Mouse (Mus musculus) kidney, adult 2 months (tissue): ENCODE results near the gene Aurka.

Experiments
- CTCF ChIP-seq: fragments of 200-500 bp; conservative IDR thresholded peaks from 2 replicates; pipeline ENCODE4 v1.5.1; 2011; ENCODE audit warnings: low read depth, mild to moderate bottlenecking, control low read depth, low read length, moderate library complexity, mixed read lengths; ENCODE audit not compliant: insufficient read depth, insufficient read length
- POLR2A ChIP-seq: fragments of 200-500 bp; IDR thresholded peaks from one replicate; pipeline ENCODE4 v1.6.1; 2011; ENCODE audit warnings: low read depth, low read length, control low read depth

DNA sequence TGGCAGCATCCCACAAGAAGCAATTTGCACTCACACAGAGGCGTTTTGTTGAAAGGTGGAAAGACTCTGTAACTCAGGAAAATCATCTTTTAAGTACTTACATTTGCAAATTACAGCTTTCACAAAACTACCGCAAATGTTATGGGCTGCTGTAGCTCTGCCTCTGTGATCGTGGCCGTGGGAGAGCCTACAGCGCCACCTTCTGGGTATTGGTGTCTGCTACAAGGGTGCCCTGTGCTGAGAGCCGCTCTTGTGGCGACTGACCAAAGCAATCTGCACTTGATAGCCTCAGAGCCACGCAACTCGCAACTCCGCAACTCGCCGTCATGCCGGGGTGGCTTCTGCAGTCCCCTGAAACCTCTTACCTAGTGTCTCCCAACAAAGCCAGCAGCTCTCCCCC is 41.2 kb downstream of the Aurka start:
- TF ChIP-seq CTCF (peak; percentile 80), POLR2A (no peak)
